In the genomic region with DNA sequence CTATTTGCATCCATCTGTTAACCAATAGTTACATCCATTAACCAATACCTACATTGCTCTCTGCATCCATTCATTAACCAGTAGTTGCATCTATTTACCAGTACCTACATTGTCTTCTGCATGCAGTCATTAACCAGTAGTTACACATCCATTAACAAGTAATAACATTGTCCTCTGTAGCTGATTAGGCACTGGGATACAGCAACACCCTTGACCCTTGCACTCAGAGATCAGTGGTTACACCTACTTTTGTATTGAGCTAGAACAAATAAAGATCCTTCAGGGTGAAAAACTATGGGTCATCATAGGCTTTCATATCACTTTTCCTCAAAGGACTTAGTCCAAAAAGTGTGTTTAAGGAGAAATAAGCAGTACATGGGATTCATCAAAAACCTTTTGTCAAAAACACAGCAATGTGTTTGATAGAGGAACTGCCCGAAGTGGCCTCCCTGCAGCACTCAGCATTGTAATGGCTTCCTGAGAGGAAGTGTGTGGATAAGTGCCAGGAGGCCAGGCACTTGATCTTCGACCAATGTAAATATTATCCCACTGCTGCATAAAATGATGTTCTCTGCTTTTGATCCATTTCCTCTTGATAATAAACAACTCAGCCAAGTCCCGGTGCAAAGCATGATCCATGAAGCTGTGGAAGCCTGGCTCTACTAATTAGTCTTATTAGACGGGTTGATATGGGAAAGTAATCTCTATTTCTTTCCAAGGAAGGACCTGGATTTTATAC, we compare ENCODE assay signal across 11 mouse cellular contexts.
DNase-seq lines count a peak whose midpoint lies in the region; ATAC-seq lines count a peak whose summit lies in the region.
"Had no signal": no experiment of that assay in that cellular context is flagged by ENCODE, and none has a peak within 500 bp of the region (broad histone marks: within the 10 kb centered on the region; RNA-seq: fewer than 3 reads in every experiment).

No protein-coding gene starts in this region.

- no peak for ATAC-seq in embryonic facial prominence, embryonic 14.5 days (ENCODE audit: low read depth)
- ATAC-seq in granulocyte monocyte progenitor cell, adult 5-6 weeks (replicated peaks; ENCODE audit: poor library complexity, severe bottlenecking): peak; percentile 53; the same call in 1 of the 2 replicates
- peak; percentile 67 for ATAC-seq in intestine, embryonic 16.5 days
- ATAC-seq in lung, embryonic 15.5 days (ENCODE audit: borderline replicate concordance, extremely low read depth, low FRiP score, low TSS enrichment): peak; percentile 78; the same call in 1 of the 2 replicates
- ATAC-seq in hindbrain, embryonic 12.5 days (ENCODE audit: low FRiP score): no peak

- H3K4me1 ChIP-seq in embryonic facial prominence, embryonic 14.5 days (ENCODE audit: control insufficient read depth, insufficient read depth, low read length): no peaks in the 10 kb centered on the region
- H3K4me1 ChIP-seq in embryonic facial prominence, embryonic 10.5 days: no peaks in the 10 kb centered on the region
- 0 out of 2 replicates have a peak, but pooled peaks cover 5% of the 10 kb centered on the region for H3K4me1 ChIP-seq in intestine, embryonic 16.5 days (ENCODE audit: control insufficient read depth, insufficient read depth, low read length)
- H3K4me1 ChIP-seq in lung, embryonic 15.5 days: no peaks in the 10 kb centered on the region
- H3K4me1 ChIP-seq in hindbrain, embryonic 12.5 days: no peaks in the 10 kb centered on the region
- H3K4me1 ChIP-seq: neural tube, embryonic 13.5 days had no signal

- H3K4me3 ChIP-seq in embryonic facial prominence, embryonic 14.5 days (ENCODE audit: low read depth, low read length): no peak overlapping the region
- no peak overlapping the region for H3K4me3 ChIP-seq in embryonic facial prominence, embryonic 10.5 days
- no peak overlapping the region for H3K4me3 ChIP-seq in intestine, embryonic 16.5 days (ENCODE audit: low read length)
- no peak overlapping the region for H3K4me3 ChIP-seq in lung, embryonic 15.5 days
- H3K4me3 ChIP-seq in hindbrain, embryonic 12.5 days: no peak overlapping the region
- H3K4me3 ChIP-seq: heart, embryonic 13.5 days; neural tube, embryonic 13.5 days had no signal

- DNase-seq in embryonic facial prominence, embryonic 14.5 days (ENCODE audit: low spot score): peak; percentile 55
- DNase-seq in embryonic facial prominence, embryonic 10.5 days (ENCODE audit: low spot score): no peak
- DNase-seq in retina, embryonic 14.5 days (ENCODE audit: low spot score): no peak
- no peak for DNase-seq in cerebellum, postnatal 25 days

- no peaks in the 10 kb centered on the region for H3K9me3 ChIP-seq in embryonic facial prominence, embryonic 14.5 days (ENCODE audit: control insufficient read depth, low read length)
- no peaks in the 10 kb centered on the region for H3K9me3 ChIP-seq in embryonic facial prominence, embryonic 10.5 days
- no peaks in the 10 kb centered on the region for H3K9me3 ChIP-seq in intestine, embryonic 16.5 days (ENCODE audit: control insufficient read depth, low read length)
- no peaks in the 10 kb centered on the region for H3K9me3 ChIP-seq in lung, embryonic 15.5 days
- no peaks in the 10 kb centered on the region for H3K9me3 ChIP-seq in hindbrain, embryonic 12.5 days (replicated peaks)
- H3K9me3 ChIP-seq: heart, embryonic 13.5 days; neural tube, embryonic 13.5 days had no signal

- no peak overlapping the region for H3K9ac ChIP-seq in embryonic facial prominence, embryonic 14.5 days (ENCODE audit: low read depth, low read length)
- no peak overlapping the region for H3K9ac ChIP-seq in intestine, embryonic 16.5 days (ENCODE audit: low read depth, low read length)
- H3K9ac ChIP-seq in lung, embryonic 15.5 days: no peak overlapping the region
- no peak overlapping the region for H3K9ac ChIP-seq in hindbrain, embryonic 12.5 days
- H3K9ac ChIP-seq: heart, embryonic 13.5 days; liver, embryonic 14.5 days; neural tube, embryonic 13.5 days had no signal

- no peaks in the 10 kb centered on the region for H3K27me3 ChIP-seq in embryonic facial prominence, embryonic 14.5 days (replicated peaks; ENCODE audit: control insufficient read depth, insufficient read depth, low read length)
- H3K27me3 ChIP-seq in embryonic facial prominence, embryonic 10.5 days (replicated peaks; ENCODE audit: low read depth, poor library complexity, severe bottlenecking): no peaks in the 10 kb centered on the region
- H3K27me3 ChIP-seq in intestine, embryonic 16.5 days (replicated peaks; ENCODE audit: control insufficient read depth, insufficient read depth, low read length): no peaks in the 10 kb centered on the region
- no peaks in the 10 kb centered on the region for H3K27me3 ChIP-seq in lung, embryonic 15.5 days
- no peaks in the 10 kb centered on the region for H3K27me3 ChIP-seq in hindbrain, embryonic 12.5 days
- H3K27me3 ChIP-seq: neural tube, embryonic 13.5 days had no signal

- no peak overlapping the region for H3K4me2 ChIP-seq in embryonic facial prominence, embryonic 14.5 days (ENCODE audit: low read depth, low read length)
- H3K4me2 ChIP-seq in intestine, embryonic 16.5 days (ENCODE audit: low read depth, low read length): no peak overlapping the region
- no peak overlapping the region for H3K4me2 ChIP-seq in lung, embryonic 15.5 days
- no peak overlapping the region for H3K4me2 ChIP-seq in hindbrain, embryonic 12.5 days (replicated peaks)
- H3K4me2 ChIP-seq: heart, embryonic 13.5 days; neural tube, embryonic 13.5 days had no signal

- 49% methylated on average over 4 of the region's 4 CpGs for WGBS in embryonic facial prominence, embryonic 14.5 days
- 70% methylated on average over 4 of the region's 4 CpGs for WGBS in embryonic facial prominence, embryonic 10.5 days
- WGBS in intestine, embryonic 16.5 days: 27% methylated on average over 4 of the region's 4 CpGs
- WGBS in lung, embryonic 15.5 days: 7% methylated on average over 4 of the region's 4 CpGs
- 77% methylated on average over 4 of the region's 4 CpGs for WGBS in hindbrain, embryonic 12.5 days

- H3K27ac ChIP-seq in embryonic facial prominence, embryonic 14.5 days (replicated peaks; ENCODE audit: low read depth, low read length): no peak overlapping the region
- no peak overlapping the region for H3K27ac ChIP-seq in embryonic facial prominence, embryonic 10.5 days (replicated peaks)
- H3K27ac ChIP-seq in intestine, embryonic 16.5 days (ENCODE audit: low read length): no peak overlapping the region
- H3K27ac ChIP-seq in lung, embryonic 15.5 days: no peak overlapping the region
- no peak overlapping the region for H3K27ac ChIP-seq in hindbrain, embryonic 12.5 days
- H3K27ac ChIP-seq: heart, embryonic 13.5 days; liver, embryonic 14.5 days; neural tube, embryonic 13.5 days had no signal

- H3K36me3 ChIP-seq in embryonic facial prominence, embryonic 14.5 days (ENCODE audit: control insufficient read depth, insufficient read depth, low read length): no peaks in the 10 kb centered on the region
- no peaks in the 10 kb centered on the region for H3K36me3 ChIP-seq in embryonic facial prominence, embryonic 10.5 days (replicated peaks)
- H3K36me3 ChIP-seq in intestine, embryonic 16.5 days (ENCODE audit: control insufficient read depth, insufficient read depth, low read length): no peaks in the 10 kb centered on the region
- H3K36me3 ChIP-seq in lung, embryonic 15.5 days: no peaks in the 10 kb centered on the region
- H3K36me3 ChIP-seq in hindbrain, embryonic 12.5 days: no peaks in the 10 kb centered on the region
- H3K36me3 ChIP-seq: heart, embryonic 13.5 days; neural tube, embryonic 13.5 days had no signal

Comparison
In these comparisons a context has a peak if more than half of its experiments do, and no peak if none do; other contexts are left out.
1. ATAC-seq: peak in granulocyte monocyte progenitor cell, adult 5-6 weeks (single experiment), intestine, embryonic 16.5 days (single experiment) and lung, embryonic 15.5 days (single experiment); none in embryonic facial prominence, embryonic 14.5 days (single experiment) and hindbrain, embryonic 12.5 days (single experiment).